Mouse (Mus musculus): ENCODE measurements at regions not wholly inside any gene's neighbourhood (a gene's known extent, or its start where the extent isn't known, plus 50 kb on each side); places are given as distances from the start of the nearest gene placed in this dataset.
A peak's percentile ranks its signal among the peaks of the same experiment; 100 is the strongest.

DNA sequence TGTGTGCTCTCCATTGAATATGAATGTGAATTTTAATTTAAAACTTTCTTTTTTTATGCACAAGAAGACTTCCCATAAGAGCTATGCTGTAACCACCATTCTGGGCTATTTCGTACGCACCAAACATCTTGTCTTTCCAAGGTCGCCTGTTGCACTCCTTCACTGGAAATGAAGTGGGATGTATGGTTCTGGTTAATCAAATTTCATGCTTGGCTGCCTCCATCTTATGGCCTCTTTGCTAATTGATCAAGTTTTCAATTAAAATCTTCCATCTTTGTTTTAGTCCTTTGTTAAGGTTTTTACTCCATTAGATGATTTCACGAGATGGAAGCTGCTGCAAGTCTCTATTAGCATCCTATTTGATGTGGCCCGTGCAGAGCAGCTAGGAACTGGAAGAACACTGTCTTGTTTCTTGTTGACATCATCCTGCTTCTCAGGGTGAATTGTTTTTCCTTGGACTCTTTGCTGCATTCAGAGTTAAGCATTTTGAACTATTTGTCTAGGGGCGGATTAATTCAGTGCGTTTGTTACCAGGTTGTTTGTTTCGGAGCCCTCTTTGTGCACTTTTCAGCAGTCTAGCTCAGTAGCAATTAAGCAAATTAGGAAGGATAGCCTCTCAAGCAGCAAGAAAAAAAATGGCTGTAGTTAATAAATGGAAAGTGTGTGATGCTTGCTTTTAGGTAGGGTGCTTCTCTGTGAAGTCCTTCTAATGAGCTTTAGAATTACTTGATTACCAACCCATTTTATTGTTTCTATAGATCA, 147.4 kb upstream of the Alcam start:
- intact Hi-C loops (cut with DNase I) = no loop called here

GRCm38 (mm10) chr16:52598232-52598631, 144.4 kb upstream of the Alcam start:
- peak; percentile 1 for DNase-seq
- intact Hi-C loops (cut with DNase I) = no loop called here

More for the DNA sequence above, 147.4 kb upstream of the Alcam start:
- DNase-seq = no peak

DNA sequence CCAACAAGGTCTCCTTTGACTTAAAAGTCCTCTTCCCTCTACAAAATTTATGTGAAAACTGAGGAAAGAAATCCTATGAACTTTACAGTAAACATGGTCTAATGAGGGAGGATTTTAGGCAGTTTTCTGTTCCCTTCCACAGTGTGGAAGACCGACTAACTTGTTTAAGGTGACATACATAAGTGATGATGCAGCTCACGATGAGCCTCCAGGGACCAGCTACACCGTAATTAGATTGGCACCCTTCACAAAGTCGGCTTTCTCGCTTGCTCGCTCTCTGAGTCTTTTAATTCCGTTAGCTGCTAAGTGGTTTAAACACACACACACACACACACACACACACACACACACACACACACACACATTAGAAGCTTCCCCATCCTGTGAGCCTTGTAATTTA, 143.3 kb upstream of the Alcam start:
- DNase-seq = peak; percentile 8
- intact Hi-C loops (cut with DNase I) = no loop called here

DNA sequence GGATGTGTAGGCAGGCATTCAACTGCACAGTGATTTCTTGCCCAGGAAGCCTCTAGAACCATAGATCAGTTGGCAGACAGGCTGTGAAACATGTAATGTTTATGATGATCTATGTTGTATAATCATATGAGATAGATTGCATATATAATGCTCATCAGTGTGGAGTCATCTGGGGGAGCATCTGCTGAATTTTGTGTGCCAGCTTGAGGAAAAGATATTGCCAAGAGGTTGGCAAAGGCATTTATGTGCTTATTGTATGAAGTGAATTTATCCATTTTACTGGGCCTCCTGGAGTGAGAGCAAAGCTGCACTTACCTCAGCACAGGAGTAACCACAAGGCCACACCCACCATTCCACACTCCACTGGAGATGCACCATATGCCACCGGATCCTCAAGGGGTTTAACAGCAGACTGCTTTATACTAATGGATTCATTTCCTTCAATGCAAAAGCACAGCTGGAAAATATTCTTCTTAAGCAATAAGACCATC, 134.5 kb upstream of the Alcam start:
- peak; percentile 19 for DNase-seq
- intact Hi-C loops (cut with DNase I) = no loop called here

- peak; percentile 32 for DNase-seq
- intact Hi-C loops (cut with DNase I) = no loop called here
These were observed 115.2 kb upstream of the Alcam start for GRCm38 (mm10) chr16:52569078-52569477.

DNA sequence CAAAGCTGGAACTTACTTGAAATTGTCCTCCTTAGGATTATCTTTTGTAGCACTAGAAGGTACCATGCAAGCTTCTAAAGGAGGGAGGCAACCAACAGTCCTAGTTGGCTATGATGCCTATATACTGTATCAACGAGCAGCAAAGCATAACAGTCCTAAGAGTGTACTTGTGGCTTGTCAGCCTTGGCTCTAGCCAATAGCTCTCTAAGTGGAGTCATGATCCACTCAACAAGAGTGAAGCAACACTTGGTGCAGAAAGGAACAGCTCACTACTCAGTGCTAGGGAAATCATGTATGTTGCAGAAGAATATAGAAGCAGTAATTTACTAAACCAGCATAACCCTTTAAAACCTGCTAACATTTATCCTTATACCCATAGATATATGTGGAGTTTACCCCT, 82.4 kb upstream of the Alcam start:
- intact Hi-C loops (cut with DNase I) = no loop called here
- no peak for DNase-seq

- DNase-seq = no peak
- intact Hi-C loops (cut with DNase I) = no loop called here
These were observed 80.7 kb upstream of the Alcam start for GRCm38 (mm10) chr16:52534601-52535000.

- peak; percentile 30 for DNase-seq
- intact Hi-C loops (cut with DNase I) = no loop called here
These were observed 78.7 kb upstream of the Alcam start for GRCm38 (mm10) chr16:52532475-52533083.

- intact Hi-C loops (cut with DNase I) = no loop called here
- no peak for DNase-seq
These were observed 59.9 kb upstream of the Alcam start for GRCm38 (mm10) chr16:52513546-52514409.

DNA sequence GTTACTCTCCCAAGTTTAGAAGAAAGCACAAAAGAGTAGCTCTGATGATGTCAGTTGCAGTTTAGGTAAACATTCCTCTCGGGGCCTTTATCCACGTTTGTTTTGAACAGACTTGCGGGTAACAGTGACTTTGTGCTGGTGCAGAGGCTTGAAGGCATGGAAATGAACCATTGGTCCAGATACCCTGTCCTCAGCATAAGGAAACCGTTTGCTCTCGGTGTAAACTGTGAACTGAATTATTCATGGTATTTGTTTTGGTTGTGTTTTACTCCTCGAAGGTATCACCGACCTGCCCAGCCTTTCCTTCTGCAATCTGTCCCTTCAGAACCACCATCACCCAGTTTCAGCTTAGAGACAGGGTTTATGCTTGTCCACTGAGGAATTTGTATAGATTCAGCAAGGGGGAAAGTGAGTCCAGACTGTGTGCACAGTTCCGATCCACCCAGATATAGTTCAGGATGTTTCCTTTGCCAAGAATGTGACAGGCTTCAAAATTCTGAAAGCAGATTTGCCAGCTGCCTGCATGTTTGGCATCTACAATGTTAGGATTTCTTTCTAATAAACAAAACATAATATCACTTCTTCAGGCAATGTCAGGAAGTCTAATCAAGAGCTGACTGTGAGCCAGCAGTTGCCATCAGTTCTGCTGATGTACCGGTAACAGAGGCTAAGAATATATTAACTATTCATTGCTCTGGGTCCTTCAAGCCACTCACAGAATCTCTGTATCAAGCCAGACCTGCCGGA, 54.9 kb upstream of the Alcam start:
- DNase-seq = no peak
- intact Hi-C loops (cut with DNase I) = no loop called here
